Mouse (Mus musculus) forebrain, postnatal 0 days (tissue): ENCODE data around the gene Exoc6b. TPM values are rescaled to one million over a fixed set of nuclear protein-coding genes. Genes with fewer than 3 reads are reported as not detected.

Source experiments
- ATAC-seq: fragments of 200-750 bp; cut with Nextera tagmentation; 2 replicates; pipeline ENCODE4 v1.8.0; 2017; ENCODE audit warnings: mild to moderate bottlenecking, moderate library complexity
- DNase-seq: peaks from one replicate; pipeline ENCODE4 v3.0.0-alpha.2; 2015
- H3K27ac ChIP-seq: fragments of 300-500 bp; sonication (generic); 2 replicates; pipeline ENCODE4 v1.5.1; 2014; ENCODE audit warnings: low read depth, mild to moderate bottlenecking, antibody characterized with exemption, low read length, moderate library complexity, mixed read lengths
- H3K27me3 ChIP-seq: fragments of 300-500 bp; sonication (generic); 2 replicates; pipeline ENCODE4 v1.6.1; 2014; ENCODE audit warnings: mild to moderate bottlenecking, low read length, mixed read lengths; ENCODE audit not compliant: insufficient read depth
- H3K36me3 ChIP-seq: fragments of 300-500 bp; sonication (generic); 2 replicates; pipeline ENCODE4 v1.6.1; 2014; ENCODE audit warnings: mild to moderate bottlenecking, moderate library complexity; ENCODE audit not compliant: insufficient read depth
- H3K4me1 ChIP-seq: fragments of 300-500 bp; sonication (generic); 2 replicates; pipeline ENCODE4 v1.6.1; 2014; ENCODE audit warnings: antibody characterized with exemption; ENCODE audit not compliant: insufficient read depth
- H3K4me2 ChIP-seq: fragments of 300-500 bp; sonication (generic); 2 replicates; pipeline ENCODE4 v1.6.1; 2014; ENCODE audit warnings: low read depth, mild to moderate bottlenecking, moderate library complexity
- H3K4me3 ChIP-seq: fragments of 300-500 bp; sonication (generic); 2 replicates; pipeline ENCODE4 v1.5.1; 2014; ENCODE audit warnings: low read depth, low read length, mixed read lengths
- H3K9ac ChIP-seq: fragments of 300-500 bp; sonication (generic); 2 replicates; pipeline ENCODE4 v1.6.1; 2014; ENCODE audit warnings: mild to moderate bottlenecking
- H3K9me3 ChIP-seq: fragments of 300-500 bp; sonication (generic); 2 replicates; pipeline ENCODE4 v1.6.1; 2016; ENCODE audit warnings: low read length
- CTCF ChIP-seq: sonication (generic); IDR thresholded peaks from 2 replicates; pipeline ENCODE4 v1.5.1; 2016; ENCODE audit warnings: antibody characterized with exemption, control low read depth, low read depth
- WGBS: fragments of 180-500 bp; shearing (Covaris S2); extraction: QIAGEN DNeasy Blood & Tissue Kit; methylation state at CpG from one replicate; pipeline ENCODE4 v1.1.7; 2014; 5-methylcytosine and 5-hydroxymethylcytosine counted together
- polyA plus RNA-seq: library from polyadenylated mRNA; unstranded; fragments of >200 nt; fragmentation: Nextera tagmentation; extraction: Ambion mirVana; gene quantifications from 2 replicates; pipeline ENCODE4 v1.2.1, GENCODE M21; 2015
- total RNA-seq: library from RNA; depleted of rRNA; stranded (reverse); fragments of >200 nt; gene quantifications from 2 replicates; pipeline ENCODE4 v1.2.3, GENCODE M21; 2014

Gene Exoc6b
- total and polyA plus RNA-seq, 2 experiments from 2014 or later, result 37.7 to 46.2 TPM

DNA sequence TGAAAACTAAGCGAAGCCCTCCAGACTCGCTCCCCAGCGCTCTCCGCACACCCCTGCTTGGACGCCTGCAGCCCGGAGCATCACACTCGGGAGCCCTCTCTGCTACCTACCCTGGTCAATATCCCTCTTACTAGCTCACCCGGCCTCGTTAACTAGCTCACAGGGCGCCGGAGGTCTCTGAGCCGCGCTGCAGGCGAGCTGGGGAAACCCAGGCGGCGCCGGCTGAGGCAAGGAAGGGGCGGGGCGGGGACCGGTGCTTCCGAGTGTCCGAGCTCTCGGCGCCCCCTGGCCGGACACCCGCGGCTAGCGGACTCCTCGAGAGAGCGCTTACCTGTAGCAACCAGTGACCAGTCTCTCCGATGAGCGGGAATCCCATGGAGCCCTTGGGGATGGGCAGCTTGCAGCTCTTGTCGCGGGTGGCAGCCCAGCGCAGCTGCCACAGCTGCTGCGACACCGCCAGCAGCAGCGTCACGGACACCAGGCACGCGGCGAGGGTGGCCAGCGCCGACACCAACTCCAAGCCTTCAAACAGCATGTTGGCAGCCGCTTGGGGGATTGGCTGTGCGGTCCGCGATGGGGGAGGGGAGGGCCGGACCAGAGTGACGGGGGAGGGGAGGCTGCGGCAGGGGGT, 481.7 kb downstream of the Exoc6b start:
- Histone ChIP-seq H3K4me3 (peak overlapping the region; percentile 44), H3K36me3 (no peaks in the 10 kb centered on the region), H3K9me3 (no peaks in the 10 kb centered on the region), H3K9ac (peak overlapping the region; percentile 22; the same call in 1 of the 2 replicates), H3K27ac (no peak overlapping the region), H3K27me3 (peaks cover 67% of the 10 kb centered on the region), H3K4me1 (peaks cover 27% of the 10 kb centered on the region), H3K4me2 (peak overlapping the region; percentile 90)
- under 1% methylated on average over 51 of the region's 51 CpGs for WGBS
- DNase-seq (peak; percentile 28), ATAC-seq (no peak)
- no peak for TF ChIP-seq CTCF

DNA sequence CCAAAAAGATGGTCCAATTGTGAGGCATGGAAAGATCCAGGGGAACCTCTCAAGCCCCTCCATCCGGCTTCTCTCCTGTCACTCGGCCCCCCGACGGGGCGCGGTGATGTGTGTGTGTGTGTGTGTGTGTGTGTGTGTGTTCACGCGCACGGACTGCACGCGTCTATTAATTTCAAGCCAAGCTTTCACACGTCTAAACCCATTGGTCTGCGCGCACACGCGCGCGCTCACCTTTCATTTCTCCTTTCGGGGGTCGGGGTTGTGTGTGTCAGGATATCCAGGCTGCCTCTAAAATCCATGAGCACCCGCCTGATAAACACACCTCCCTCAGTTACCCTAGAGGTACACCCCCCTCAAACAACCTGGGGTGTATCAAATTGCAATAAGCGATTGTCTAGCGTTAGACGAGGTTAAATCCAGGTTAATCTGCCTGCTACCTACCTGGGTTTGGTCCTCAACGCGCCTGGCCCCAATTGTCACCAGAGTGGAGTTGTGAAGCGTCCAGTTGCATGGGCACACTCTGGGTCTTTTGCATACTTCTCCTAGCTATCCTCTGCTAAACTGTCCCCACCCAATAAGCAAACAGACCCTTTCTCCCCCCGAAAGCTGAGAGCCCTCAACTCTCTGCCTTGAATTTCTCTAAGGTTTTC, 482.6 kb downstream of the Exoc6b start:
- Histone ChIP-seq H3K4me2 (peak overlapping the region; percentile 90; the same call in 1 of the 2 replicates), H3K4me3 (peak overlapping the region; percentile 44), H3K4me1 (peaks cover 27% of the 10 kb centered on the region), H3K9ac (no peak overlapping the region), H3K36me3 (no peaks in the 10 kb centered on the region), H3K27me3 (peaks cover 75% of the 10 kb centered on the region), H3K27ac (no peak overlapping the region), H3K9me3 (no peaks in the 10 kb centered on the region)
- ATAC-seq (no peak), DNase-seq (peak; percentile 4)
- WGBS, result 1% methylated on average over 28 of the region's 28 CpGs
- no peak for TF ChIP-seq CTCF

DNA sequence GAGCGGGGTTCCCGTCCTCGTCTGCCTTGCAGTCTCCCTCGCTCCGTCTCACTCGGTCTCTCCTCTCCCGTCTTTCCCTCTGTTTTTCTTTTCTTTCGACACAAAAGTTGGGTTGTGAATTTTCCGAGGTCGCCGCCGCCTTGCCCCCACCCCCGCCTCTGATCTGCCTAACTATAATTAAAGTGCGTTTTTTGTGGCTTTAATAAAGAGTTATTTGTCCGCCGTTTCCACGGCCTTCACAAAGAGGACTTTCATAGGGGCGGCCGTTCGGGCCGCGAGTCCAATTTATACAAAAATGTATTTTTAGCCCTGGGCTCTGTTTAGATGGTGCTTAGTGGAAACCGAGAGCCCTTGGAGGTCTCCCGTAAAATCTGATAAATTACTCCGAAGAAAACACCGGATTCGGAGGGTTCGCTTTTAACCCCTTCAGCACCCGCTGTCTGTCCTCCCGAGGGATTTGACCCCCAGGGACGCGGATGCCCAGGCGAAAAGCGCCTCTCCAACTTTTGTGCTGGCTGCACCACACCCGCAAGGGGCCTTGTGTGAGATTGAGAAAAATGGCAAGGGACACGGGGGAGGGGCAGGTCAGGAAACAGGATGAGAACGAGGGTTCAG, 483.5 kb downstream of the Exoc6b start:
- TF ChIP-seq CTCF, result no peak
- no peak overlapping the region for H3K9ac ChIP-seq
- H3K9me3 ChIP-seq, result no peaks in the 10 kb centered on the region
- H3K4me1 ChIP-seq, result peaks cover 27% of the 10 kb centered on the region
- under 1% methylated on average over 37 of the region's 37 CpGs for WGBS
- peaks cover 75% of the 10 kb centered on the region for H3K27me3 ChIP-seq
- peak overlapping the region; percentile 52 for H3K4me2 ChIP-seq
- DNase-seq, result peak; percentile 6
- peak overlapping the region; percentile 44 for H3K4me3 ChIP-seq
- peak; percentile 21; the same call in 1 of the 2 replicates for ATAC-seq
- no peak overlapping the region for H3K27ac ChIP-seq
- no peaks in the 10 kb centered on the region for H3K36me3 ChIP-seq

DNA sequence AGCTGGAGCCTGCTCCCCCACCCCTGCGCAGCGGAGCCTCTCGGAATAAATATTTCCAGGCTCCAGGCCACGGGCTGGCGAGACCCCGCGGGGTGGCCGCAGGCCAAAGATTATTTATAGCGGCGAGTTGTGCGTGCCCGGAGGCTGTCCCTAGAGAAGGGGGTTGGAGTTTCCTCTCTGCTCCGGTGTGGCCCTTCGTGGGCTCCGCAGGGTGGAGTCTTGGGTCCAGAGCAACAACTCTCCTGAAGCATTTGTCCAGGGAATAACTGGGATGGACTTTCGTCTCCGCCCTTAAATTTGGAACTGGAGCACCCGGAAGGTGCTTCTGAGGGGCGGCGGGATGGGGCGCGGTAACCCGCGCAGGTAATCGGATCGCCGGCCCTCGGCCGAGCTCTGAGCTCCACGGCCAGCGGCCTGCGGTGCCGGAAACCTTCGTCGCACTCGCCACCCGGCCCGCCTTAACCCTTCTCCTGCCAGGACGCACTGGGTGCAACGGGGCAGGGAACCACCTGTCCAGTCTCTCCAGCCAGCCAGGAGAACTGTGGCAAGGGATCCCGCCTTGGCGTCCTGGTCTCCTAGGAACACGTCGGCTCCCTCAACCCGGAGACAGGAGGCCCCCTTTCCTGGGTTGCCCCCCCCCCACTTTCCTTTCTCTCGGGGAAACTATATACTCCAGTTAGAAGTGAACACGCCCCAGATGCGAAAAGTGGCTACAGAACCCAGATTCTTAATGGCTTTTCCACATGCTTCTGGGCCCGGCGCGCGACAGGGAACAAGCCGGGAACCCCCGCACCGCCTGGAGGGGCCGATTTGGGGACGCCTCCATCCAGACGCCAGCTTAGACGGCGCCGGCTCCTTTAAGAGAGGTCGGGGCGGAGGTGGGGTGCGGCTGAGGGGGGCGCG, 484.3 kb downstream of the Exoc6b start:
- Histone ChIP-seq H3K9ac (no peak overlapping the region), H3K27me3 (peaks cover 71% of the 10 kb centered on the region), H3K4me1 (peaks cover 26% of the 10 kb centered on the region), H3K27ac (no peak overlapping the region), H3K4me3 (peak overlapping the region; percentile 44), H3K36me3 (no peaks in the 10 kb centered on the region), H3K9me3 (no peaks in the 10 kb centered on the region), H3K4me2 (peak overlapping the region; percentile 52)
- peak; percentile 33 for DNase-seq
- WGBS, result 2% methylated on average over 66 of the region's 66 CpGs
- no peak for ATAC-seq
- no peak for TF ChIP-seq CTCF

DNA sequence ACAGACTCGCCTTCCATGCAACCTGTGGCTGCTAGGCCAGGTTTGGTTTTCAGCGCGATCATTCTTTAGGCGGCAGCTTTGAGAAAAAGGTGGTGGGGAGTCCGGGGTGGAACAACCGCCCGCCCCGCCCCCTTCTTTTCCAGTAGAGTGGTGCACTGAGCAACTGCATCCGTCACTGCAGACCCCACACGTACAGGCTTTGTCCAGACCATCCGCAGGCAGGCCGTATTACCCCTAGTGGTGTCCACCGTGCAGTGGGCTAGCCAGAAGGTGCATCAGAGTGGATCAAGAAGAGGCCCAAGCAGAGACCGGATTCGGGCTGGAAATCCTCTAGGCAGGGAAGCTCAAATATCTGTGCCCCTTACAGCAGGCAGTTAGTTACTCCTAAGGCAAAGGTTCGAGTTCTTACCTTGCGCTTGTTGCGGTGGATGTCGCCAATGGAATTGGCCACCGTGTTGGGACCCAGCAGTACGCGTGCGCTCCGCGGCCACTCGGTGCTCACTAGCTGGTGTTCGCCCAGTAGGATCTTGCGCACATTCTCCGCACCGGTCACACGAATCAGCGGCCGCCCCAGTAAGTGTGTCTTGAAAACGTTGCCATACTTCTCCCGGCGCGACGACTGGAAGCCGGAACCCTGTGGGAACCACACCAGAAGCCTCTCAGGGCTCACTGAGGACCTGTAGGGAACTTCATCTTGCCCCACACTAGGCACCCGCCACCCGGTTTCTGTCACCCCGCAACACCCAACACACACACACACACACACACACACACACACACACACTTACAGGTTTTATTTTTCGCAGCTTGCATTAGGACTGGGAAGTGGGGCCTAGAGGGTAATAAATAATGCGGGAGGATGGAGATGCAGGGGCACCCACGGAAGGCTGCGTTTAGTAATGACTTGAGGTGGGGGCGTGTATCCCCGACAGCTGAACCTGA, 485.2 kb downstream of the Exoc6b start:
- H3K9me3 ChIP-seq, result no peaks in the 10 kb centered on the region
- H3K9ac ChIP-seq, result 0 out of 2 replicates have a peak overlapping the region, but pooled peaks have one; percentile 18
- ATAC-seq, result 0 out of 2 replicates have a peak, but pooled peaks have one; percentile 6
- H3K4me3 ChIP-seq, result peak overlapping the region; percentile 44
- H3K4me2 ChIP-seq, result peak overlapping the region; percentile 52
- H3K27ac ChIP-seq, result no peak overlapping the region
- H3K4me1 ChIP-seq, result peaks cover 19% of the 10 kb centered on the region
- peak; percentile 15; the same call in 1 of the 2 replicates for TF ChIP-seq CTCF
- H3K27me3 ChIP-seq, result peaks cover 62% of the 10 kb centered on the region
- no peaks in the 10 kb centered on the region for H3K36me3 ChIP-seq
- WGBS, result 2% methylated on average over 48 of the region's 48 CpGs
- peak; percentile 27 for DNase-seq
